Mouse (Mus musculus): ENCODE results near the gene Prelid1.

Gene Prelid1

DNA sequence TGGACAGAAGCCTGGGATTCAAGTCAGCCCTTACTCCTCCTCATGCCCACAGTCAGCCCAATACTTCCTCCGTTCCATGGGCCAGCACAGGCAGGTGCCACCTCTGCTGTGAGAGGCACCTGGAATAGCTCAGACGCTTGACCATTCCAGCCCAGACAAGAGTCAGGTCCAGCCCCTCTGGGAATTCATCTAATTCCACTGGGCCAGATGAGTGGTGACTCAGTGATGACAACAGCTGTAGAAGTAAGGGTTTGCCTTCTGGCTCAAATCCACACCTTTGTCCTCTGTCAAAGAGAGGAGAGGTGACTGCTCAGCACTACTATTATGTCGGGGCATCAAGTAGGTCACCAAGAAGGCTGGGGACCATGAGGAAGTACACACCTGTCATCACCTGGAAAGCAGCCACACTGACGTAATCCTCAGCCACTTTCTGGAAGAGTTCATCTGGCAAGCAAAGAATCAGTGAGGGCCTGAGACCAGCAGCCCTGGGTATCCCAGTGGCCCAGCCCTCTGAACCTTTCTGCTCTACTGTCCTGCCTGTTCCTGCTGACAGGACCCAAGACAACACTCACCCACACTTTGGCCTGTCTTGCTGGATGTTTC lies at the start of gene Prelid1:
Gene Prelid1 (plus strand): TSS at position 570 of the 603 bp plus-strand sequence.
- no peak for DNase-seq (ENCODE audit: low read depth, low spot score)

DNA sequence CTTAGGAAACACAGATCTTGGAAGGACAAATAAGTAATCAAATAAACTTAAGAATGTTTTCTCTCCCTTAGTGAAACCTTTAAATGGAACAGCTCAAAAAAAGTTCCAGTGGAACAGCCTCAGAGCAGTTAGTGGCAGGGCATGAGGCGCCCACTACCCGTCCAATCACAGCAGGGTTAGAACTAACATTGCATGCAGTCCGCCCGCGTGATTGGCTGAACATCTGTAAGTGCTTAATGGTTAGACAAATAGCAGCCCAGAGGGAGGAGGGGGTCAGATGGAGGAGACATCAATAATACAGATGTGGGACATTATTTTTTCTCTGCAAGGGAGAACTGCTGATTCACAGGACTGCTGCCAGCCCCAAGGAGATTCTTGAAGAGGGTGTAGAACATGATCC lies 43.1 kb upstream of the Prelid1 start:
- DNase-seq (ENCODE audit: low read depth, low spot score) = no peak

DNA sequence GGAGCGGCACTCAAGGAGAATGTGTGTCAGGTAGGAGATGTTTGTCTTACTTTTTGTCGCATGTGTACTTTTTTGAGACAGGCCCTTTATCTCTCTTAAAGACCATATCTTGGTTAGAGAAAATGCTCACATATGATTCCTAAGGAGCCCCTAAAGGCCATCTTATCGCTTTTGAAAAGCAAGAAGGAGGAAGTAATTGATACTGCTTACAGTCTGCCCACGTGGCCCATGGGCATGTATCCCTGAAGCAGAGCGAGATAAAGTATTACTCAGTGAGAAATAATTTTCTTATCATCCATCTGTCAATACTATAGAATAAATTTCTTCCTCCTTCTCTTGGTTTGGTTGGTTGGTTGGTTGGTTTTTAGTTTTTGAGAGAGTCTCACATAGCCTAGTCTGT lies 42.7 kb upstream of the Prelid1 start:
- DNase-seq (ENCODE audit: low read depth, low spot score) = no peak

DNA sequence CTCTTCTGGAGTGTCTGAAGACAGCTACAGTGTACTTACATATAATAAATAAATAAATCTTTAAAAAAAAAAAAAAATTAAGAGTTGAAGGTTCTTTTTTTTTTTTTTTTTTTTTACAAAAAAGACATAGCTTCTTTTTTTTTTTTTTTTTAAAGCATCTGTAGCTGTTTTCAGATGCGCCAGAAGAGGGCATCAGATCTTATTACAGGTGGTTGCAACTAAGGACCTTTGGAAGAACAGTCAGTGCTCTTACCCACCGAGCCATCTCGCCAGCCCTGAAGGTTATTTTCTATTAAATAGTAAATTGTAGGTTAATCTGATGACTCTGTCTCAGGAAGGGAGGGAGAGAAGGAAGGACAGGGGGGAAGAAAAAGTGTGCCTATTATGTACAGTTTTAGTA lies 31.4 kb upstream of the Prelid1 start:
- DNase-seq (ENCODE audit: low read depth, low spot score) = peak; percentile 44

DNA sequence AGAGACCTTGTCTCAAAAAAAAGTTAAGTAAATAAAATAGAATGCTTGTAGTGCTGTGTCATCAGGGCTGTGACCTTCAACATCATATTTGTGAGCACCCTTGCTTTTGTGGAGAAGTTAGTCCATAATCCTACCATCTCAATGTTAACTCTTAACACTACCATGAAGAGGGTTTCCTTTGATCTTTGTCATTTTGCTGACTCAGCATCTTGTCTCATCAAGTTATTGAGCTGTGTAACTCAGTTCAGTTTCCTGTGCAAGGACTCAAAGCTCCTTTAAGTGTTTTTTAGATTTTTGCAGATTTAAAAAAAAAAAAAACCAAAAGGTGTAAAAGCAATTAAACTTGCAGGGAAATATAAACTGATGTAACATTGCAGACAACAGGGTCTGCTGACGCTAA lies 23.5 kb upstream of the Prelid1 start:
- no peak for DNase-seq (ENCODE audit: low read depth, low spot score)

DNA sequence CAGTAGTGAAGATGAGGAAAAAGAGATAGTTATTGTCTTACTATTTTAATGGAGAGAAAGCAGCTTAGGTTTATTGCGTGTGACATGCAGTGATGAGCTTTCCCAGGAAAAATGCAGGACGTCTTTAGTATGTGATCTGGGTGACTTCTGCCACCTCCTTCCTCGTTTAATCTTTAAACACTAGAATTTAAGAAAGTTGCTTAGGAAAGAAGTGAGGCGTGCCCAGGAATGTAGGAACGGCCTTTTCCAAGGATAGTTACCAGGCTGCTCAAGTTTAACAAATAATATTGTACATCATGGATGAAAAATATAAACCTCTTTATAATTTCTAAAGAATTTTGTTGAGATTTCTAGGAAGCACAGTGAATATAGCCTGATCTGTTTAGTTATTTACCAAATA lies 19.4 kb upstream of the Prelid1 start:
- DNase-seq (ENCODE audit: low read depth, low spot score) = no peak

DNA sequence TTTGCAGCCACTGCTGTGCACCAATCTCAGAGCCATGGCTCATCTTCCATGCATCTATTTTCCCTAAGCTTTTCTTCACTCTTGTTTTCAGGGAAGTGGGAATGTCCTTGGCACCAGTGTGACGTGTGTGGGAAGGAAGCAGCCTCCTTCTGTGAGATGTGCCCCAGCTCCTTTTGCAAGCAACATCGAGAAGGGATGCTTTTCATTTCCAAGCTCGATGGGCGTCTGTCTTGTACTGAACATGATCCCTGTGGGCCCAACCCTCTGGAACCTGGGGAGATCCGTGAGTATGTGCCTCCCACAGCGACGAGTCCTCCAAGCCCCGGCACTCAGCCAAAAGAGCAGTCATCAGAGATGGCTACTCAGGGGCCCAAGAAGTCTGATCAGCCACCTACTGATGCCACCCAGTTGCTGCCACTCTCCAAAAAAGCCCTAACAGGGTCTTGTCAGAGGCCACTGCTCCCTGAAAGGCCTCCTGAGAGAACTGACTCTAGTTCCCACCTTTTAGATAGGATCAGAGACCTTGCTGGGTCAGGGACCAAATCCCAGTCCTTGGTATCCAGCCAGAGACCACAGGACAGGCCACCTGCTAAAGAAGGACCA lies 8.2 kb upstream of the Prelid1 start:
- DNase-seq (ENCODE audit: low read depth, low spot score) = no peak

DNA sequence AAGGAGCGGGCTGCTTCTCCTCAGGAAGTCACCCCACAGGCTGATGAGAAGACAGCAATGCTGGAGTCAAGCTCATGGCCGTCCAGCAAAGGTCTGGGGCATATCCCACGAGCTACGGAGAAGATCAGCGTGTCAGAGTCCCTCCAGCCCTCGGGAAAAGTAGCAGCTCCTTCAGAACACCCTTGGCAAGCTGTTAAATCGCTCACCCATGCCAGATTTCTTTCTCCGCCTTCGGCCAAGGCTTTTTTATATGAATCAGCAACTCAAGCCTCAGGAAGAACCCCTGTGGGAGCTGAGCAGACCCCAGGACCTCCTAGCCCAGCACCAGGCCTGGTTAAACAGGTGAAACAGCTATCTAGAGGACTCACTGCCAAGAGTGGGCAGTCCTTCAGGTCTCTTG lies 7.2 kb upstream of the Prelid1 start:
- DNase-seq (ENCODE audit: low read depth, low spot score) = no peak

DNA sequence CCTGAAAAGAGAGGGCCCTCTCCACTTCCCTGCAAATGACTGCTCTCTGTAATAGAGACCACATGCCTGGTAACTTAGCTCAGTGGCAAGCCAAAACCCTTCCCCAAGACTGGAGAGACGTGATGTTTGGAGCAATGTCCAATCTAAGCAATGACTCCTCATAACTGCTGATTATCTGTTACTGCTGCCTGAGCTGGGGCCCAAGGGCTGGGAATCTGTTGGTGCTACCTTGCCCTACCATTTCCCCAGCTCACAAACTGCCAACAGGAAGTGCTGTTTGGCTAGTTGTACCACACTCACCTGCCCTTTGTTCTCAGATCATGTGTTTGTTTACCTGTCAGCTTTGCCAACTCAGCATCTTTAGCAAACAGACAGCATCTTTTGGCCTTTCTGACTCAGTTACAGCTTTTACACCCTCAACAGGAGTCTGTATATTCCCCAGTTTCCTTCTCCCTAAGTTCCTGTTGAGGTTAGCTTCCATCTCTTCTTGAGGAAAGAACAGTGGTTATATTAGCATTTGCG lies 5.3 kb upstream of the Prelid1 start:
- no peak for DNase-seq (ENCODE audit: low read depth, low spot score)

DNA sequence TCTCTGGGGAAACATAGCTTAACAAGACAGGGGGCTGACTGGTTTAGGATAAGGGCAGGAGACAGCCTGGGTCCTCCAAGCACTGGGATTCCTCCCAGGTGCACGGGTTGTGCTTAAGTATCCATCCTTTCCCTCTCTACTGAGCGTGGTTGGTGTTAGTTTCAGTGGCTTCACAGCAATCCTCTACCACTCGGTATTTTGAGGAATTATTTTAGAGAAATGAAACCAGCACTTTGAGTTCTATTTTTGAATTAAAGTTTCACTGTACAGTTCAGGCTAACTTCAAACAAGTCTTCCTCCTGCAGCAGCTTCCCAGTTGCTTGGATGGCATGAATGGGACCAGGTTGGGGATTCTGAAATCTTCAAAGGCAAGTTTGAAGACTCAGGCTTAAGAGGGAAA lies 1.9 kb upstream of the Prelid1 start:
- no peak for DNase-seq (ENCODE audit: low read depth, low spot score)

DNA sequence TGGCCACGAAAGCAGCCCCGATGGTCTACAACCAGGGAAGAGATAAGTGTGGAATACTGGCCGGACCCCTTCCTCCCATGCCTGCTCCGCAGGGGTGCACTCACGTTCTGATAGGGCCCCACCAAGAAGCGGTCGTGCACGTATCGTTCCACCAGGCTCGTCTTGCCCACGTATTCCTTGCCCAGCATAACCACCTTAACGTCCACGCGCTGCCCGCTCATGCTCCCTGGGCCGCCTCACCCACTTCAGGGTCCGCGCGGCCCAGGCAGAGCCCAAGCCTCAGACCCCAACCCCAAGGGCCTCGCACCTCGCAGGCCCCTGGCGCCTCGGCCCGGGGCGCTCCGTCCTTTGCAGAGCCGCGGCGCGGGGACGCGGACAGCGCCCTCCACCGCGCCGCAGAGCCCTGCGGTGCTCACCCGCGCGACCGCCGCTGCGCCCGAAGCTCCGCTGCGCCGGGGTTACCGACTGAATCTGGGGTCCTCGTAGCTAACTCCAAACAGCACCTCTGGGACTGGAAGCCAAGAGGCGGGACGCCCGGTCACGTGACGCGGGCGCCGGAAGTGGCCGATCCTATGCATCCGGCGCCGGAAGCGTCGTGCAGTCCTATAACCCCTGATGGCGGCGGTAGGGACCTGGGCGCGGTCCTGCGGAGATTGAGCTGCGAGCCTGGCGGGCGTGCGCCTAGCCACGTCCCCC lies 1.3 kb downstream of the Prelid1 start, which contains the start of gene Rab24:
Gene Rab24 (minus strand): TSS at position 513 of the 696 bp plus-strand sequence.
- DNase-seq (ENCODE audit: low read depth, low spot score) = peak; percentile 94

DNA sequence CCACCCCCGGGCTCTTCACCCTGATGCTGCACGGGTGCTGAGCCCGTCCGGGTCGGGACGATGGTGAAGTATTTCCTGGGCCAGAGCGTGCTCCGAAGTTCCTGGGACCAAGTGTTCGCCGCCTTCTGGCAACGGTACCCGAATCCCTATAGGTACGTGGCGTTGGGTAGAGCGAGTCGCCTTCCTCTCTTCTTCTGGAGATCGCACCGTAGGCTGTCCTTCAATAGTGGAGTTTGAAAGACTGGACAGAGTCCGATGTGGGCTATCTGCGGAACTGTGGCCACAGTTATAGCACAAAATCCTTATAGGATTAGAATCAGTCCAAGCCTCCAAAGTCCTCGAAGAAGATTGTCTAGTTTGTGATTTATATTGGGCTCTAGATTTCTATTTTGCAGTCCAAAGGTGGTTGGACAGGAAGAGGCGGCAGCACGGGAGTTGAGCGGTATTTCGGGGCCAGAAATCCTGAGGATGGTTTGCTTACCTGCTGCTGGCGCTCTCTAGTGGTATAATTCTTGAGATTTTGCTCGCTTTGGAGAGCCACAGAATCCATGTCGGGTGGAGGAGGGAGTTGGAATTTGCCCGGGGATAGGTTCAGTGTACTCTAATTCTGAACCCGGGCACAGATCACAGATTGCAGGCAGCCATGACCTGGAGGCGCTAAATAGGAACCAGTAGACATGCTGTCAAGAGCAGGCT lies 2.0 kb downstream of the Prelid1 start:
- peak; percentile 61 for DNase-seq (ENCODE audit: low read depth, low spot score)

DNA sequence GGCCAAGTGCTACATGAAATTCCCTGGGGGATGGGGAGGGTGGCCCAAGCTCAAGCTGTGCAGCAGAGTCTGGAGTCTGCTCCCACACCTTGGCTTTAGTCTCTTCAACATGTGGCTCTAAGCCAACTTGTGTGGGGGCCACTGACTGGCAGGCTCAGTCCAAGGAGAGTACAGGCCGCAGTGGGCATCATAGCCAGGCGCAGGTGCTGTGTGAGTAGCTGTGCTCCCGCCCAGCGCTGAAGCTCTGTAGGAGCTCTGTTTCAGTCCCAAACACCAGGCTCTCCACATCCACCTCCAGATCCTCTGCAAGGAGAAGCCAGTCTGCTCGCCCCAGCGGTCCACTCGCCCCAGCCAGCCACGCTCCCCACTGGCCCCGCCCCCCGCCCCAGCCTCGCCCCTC lies 5.3 kb downstream of the Prelid1 start:
- DNase-seq (ENCODE audit: low read depth, low spot score) = no peak

DNA sequence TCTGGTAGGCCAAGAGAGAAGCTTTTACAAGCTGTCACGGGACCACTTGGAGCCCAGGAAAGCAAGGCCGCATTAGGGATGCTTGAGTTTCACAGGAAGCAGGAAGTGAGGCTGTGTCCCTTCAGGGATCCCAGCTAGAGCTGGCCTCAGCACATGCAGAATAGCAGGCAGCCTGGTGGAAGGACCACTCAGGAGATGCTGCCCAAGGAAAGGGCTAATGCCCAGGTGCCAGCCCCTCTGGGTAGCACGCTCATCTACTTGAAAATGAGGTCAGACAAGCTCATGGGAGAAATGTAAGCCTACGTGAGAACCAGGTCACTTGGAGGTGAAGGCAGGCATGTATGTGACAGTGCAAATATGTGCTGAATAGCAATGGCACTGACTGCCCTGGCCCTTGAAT lies 6.9 kb downstream of the Prelid1 start:
- no peak for DNase-seq (ENCODE audit: low read depth, low spot score)

DNA sequence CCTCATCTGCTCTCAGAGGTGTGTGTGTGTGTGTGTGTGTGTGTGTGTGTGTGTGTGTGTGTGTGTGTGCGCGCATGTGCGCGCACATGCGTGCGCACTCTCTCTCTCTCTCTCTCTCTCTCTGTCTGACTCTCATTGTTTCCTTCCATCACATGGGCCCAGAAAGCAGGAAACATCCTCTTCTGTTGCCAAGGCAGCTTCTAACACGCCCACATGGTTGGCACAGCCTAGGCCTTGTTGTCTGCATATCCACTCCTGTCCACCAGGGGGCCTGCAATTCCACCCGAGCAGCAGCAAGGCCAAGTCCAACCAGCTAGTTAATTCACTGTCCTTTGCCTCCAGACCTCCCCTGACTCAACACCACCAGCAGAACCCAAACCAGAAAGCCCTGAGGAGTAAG lies 7.3 kb downstream of the Prelid1 start:
- DNase-seq (ENCODE audit: low read depth, low spot score) = peak; percentile 95

DNA sequence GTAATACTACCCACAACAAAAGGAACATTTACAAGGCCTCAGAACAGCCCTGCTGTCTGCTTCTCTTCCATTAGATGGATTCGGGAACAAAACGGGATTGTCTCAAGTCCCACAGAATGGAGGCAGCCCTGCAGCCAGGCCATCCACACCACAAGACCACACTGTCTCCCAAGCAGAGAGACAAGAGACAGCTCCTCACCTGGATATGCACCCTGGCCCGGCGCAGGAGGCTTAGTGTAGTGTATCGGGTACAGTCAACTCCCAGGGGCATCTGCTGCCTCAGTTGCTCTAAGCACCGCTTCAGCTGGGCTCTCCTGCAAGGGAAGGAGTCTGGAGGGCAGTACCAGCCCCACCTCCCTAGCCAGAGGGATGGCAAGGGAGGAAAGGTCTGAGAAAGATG lies 7.9 kb downstream of the Prelid1 start:
- peak; percentile 21 for DNase-seq (ENCODE audit: low read depth, low spot score)

DNA sequence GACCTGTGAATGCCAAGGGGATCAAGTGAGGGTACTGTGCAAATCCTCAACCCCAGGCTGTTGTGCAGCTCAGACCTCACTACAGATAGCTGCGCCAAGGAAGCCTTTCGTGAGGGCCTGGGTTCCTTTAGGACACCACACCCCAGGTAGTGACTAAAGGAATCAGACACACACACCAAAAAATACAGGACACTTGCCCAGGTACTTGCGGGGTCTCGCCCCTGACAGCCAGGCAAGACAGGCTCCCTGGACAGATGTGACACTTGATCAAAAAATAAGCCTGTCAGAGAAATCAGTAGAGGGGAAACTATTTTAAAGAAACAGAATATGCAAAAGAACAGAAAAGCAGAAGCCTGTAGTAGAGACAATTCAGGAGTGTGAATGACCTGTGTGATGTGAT lies 8.3 kb downstream of the Prelid1 start:
- no peak for DNase-seq (ENCODE audit: low read depth, low spot score)

DNA sequence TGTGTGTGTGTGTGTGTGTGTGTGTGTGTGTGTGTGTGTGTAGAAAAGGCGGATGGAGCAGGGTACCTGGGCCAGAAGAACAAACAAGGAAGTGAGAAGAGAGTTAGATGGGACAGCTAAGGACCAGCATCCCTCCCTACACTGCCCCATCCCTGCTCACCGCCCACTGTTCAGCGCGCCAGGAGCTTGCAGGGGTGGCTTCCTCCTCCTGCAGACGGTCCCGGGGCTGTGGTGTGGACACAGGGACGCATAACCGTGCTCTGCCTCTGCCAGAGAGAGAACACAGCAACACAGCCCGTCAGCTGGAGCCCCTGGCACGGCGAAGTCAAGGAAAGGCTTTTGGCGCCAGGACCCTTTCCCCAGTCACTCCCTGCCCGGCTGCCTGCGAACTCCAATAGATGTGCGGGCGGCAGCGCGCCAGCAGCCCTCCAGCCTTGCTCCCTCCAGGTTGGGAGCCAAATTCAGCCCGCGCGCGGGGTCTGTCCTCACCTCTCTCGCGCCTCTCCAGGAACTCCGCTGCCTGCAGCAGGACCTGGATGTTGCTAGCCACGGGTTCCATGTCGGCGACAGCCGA lies 8.9 kb downstream of the Prelid1 start:
- no peak for DNase-seq (ENCODE audit: low read depth, low spot score)

DNA sequence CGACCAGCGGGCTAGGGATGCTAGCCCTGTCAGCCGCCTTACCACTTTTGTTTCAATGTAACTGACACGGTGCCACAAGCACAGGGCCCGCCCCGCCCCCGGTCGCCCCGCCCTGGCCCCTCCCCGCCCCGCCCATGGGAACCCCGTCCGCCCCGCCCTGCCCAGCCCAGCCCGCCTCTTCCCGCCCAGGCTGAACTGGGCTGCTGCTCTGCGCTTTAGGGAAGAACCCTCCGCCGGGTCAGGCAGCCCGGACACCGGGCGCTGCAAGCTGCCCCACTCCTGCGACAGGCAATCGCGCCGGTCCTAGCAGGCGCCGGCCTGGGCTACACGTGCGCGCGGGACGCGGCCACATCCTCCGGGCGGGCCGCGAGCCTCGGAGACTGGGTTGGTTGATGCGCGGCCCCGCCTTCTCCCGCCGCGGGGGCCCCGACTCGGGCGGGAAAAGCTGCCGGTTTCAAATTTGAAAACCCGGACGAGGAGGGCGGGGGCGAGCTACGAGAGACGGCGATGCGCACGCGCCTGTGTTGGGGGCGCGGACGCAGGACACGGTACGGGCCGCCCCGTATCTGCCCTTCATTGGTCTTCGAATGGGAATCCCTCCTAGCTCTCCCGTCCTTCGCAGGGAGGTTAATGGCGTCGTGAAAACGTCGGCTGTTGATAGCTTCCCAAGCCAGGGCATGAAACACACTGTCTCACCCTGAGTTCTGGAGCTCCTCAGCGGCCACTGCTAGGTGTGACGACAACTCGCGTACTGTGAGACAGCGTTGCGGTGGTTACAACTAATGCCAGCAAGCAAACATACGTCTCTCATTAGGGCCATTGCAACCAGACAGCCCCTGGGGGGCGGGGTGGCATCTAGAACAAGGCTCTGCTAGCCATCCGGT lies 9.6 kb downstream of the Prelid1 start, which contains the start of gene Mxd3:
Gene Mxd3 (minus strand): TSS at position 141 of the 884 bp plus-strand sequence.
- DNase-seq (ENCODE audit: low read depth, low spot score) = peak; percentile 91

DNA sequence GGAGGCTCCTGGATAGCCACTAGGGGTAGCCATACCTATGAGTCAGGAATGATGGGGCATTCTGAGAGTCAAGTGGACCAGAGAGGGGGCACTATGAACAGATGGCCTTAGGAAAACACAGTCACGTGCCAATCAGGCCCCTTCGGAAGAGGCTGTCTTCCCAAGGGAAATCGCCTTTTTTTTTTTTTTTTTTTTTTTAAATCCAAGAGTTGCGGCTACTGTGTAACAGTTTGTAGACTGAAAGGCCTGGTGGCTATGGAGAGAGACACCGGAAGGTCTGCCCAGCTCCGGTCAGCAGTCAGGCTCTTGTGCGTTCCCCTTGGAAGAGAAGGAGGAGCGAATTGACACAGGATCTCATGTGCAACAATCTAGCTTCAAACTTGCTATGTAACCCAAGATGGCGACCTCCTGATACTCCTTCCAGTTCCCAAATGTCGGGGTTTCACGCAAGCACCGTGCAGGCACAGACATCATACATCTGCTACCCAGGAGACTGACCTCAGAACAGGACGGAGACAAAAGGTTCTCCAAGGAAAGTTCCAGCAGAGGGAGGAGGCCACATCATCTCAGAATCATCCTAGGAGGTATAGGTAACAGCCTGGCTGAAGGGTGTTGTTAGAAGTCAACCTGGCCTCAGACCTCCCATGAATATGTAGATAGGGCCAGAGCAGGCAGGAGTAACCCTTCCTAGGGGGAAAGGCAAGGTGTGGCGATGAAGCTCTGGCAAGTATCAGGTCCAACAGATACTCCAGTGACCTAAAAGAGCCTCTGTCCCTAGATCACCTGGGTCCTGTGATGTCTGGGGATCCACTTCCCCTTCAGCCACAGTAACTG lies 10.5 kb downstream of the Prelid1 start:
- DNase-seq (ENCODE audit: low read depth, low spot score) = no peak

Measured in CD4-positive helper T cell, adult 2 months (primary cell).